Mouse (Mus musculus) bone marrow, adult 2 months (tissue): ENCODE results near the gene Fndc10. TPM values are rescaled to one million over a fixed set of nuclear protein-coding genes. Genes with fewer than 3 reads are reported as not detected.

Experiments
- H3K27ac ChIP-seq: fragments of 200-500 bp; 2 replicates; pipeline ENCODE4 v1.5.1; 2012; ENCODE audit warnings: low read depth, mild to moderate bottlenecking, control low read depth, inconsistent platforms, low read length; ENCODE audit not compliant: control insufficient read depth, poor library complexity, insufficient read depth
- H3K4me1 ChIP-seq: fragments of 200-500 bp; 2 replicates; pipeline ENCODE4 v1.6.1; 2011; ENCODE audit warnings: low read length; ENCODE audit not compliant: control insufficient read depth, insufficient read depth
- H3K4me3 ChIP-seq: fragments of 200-500 bp; replicated peaks from 2 replicates; pipeline ENCODE3; 2011; ENCODE audit warnings: mild to moderate bottlenecking, low read depth, low read length, control low read depth; ENCODE audit not compliant: control insufficient read depth
- CTCF ChIP-seq: fragments of 200-500 bp; IDR thresholded peaks from 2 replicates; pipeline ENCODE4 v1.5.1; 2011; ENCODE audit warnings: low read length, control low read depth; ENCODE audit not compliant: control insufficient read depth, insufficient read depth
- POLR2A ChIP-seq: fragments of 200-500 bp; IDR thresholded peaks from 2 replicates; pipeline ENCODE4 v1.6.1; 2011; ENCODE audit warnings: low read depth, mild to moderate bottlenecking, control low read depth, low read length, borderline replicate concordance; ENCODE audit not compliant: control insufficient read depth
- WGBS: fragments of 180-500 bp; shearing (Covaris S2); methylation state at CpG from one replicate; pipeline ENCODE4 v1.1.7; 2018; 5-methylcytosine and 5-hydroxymethylcytosine counted together
- polyA plus RNA-seq: library from polyadenylated mRNA; stranded (reverse); fragments of >200 nt; gene quantifications from 2 replicates; pipeline ENCODE4 v1.2.4, GENCODE M21; 2011; ENCODE audit warnings: low replicate concordance; ENCODE audit not compliant: missing spikeins, insufficient read depth, insufficient read length

Gene Fndc10
- polyA plus RNA-seq, 1 experiment = 3.0 TPM

DNA sequence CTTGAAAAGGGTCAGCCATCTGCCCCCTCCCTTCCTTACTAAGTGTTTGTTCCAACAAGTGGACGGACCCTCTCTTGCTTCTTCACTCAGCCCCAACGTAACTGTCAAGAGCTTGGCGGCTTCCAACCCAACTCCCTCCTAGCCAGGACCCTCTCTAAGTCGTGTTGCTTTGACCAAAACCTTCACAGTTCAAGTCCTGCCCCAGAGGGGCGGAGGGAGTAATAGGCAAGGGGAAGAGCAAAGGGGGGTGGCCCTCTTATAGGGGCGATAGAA lies 40.0 kb upstream of the Fndc10 start:
- TF ChIP-seq CTCF (no peak), POLR2A (no peak)
- Histone ChIP-seq H3K27ac (no peak overlapping the region), H3K4me3 (no peak overlapping the region), H3K4me1 (peaks cover 2% of the 10 kb centered on the region; the same call in 1 of the 2 replicates)
- 4% methylated on average over 6 of the region's 6 CpGs for WGBS

DNA sequence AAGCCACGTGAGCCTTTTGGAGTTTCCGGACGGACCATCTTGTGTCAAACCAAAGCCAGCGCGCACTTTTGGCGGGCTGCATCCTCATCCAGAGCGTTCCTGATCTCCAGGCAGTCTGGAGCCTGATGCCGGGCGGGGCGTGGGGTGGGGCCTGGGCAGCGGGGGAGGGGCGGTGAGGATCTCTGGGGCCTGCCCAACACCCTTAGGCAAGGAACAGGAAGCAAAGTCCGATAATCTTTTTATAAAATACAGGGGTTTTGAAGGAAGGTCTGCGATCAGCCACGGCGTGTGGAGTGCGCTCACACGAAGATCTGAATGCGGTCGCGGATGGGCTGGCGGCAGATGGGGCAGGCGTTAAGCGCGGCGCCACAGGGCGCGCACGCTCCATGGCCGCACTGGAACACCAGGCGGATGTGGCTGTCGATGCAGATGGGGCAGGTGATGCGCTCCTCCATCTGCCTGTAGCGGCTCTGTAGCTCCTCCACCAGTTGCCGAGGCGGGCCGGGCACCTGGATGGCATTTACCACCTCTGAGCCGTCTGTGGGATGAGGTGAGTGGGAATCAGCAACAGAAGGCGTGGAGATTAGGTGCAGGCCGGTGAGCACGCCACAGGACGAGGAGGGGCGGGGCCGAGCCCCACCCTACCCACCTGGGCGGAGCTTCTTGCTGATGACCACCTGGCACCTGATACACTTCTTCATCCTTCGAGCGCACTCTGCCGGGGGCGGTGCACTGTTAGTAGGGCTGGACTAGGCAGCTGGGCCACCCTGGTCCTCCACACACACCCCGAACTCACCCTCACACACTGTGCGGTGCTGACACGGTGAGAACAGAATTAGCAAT lies 39.5 kb upstream of the Fndc10 start:
- Histone ChIP-seq H3K4me1 (peaks cover 2% of the 10 kb centered on the region; the same call in 1 of the 2 replicates), H3K27ac (no peak overlapping the region), H3K4me3 (peak overlapping the region; percentile 41)
- 6% methylated on average over 52 of the region's 52 CpGs for WGBS
- no peak for TF ChIP-seq CTCF
- 0 out of 2 replicates have a peak, but pooled peaks have one; percentile 11 for TF ChIP-seq POLR2A

DNA sequence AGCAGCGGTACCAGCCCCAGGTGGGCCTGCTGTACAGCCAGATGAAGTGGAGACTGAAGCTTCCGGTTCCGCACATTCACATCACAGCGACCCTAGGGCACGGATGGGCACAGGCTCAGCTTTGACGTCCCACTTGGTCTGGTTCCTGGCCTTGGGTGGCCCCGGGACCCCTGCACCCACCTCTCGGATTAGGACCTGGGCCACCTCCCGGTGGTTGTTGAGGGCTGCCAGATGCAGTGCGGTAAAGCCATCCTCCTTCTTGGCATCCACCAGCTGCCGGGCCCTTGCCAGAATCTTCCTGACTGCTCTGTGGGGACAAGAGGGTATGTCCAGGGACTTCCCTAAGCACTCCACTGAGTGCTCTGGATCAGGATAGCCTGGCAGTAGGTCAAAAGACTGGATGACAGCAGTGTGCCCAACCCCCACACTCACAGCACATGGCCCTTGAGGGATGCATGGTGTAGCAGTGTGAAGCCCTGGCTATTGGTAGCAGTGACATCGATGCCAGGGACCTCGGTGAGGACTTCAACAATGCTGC lies 37.9 kb upstream of the Fndc10 start:
- peaks cover 2% of the 10 kb centered on the region; the same call in 1 of the 2 replicates for H3K4me1 ChIP-seq
- TF ChIP-seq CTCF (no peak), POLR2A (no peak)
- no peak overlapping the region for H3K27ac ChIP-seq
- H3K4me3 ChIP-seq = no peak overlapping the region
- WGBS = 93% methylated on average over 13 of the region's 13 CpGs

DNA sequence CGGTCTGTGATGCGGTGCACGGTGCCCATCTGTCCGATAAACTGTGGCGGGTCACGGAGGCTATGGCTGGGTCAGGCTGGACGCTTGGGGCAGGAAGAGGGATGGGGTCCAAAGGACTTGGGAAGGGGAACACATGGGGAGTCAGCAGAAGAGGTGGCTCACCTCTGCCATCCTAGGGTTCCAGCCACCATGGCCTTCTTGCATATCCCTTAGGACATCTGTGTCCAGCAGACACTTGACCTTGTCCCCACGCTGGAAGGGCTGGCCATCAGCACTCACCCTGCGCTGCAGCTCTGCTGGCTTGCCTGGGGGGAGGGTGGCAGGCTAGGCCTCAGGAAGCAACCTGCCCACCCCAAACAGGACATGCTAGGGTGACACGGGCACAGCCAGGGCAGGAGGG lies 35.2 kb upstream of the Fndc10 start:
- Histone ChIP-seq H3K4me3 (no peak overlapping the region), H3K27ac (no peak overlapping the region), H3K4me1 (no peaks in the 10 kb centered on the region)
- no peak for TF ChIP-seq CTCF
- no peak for TF ChIP-seq POLR2A
- whole genome bisulfite sequencing = 91% methylated on average over 10 of the region's 10 CpGs

DNA sequence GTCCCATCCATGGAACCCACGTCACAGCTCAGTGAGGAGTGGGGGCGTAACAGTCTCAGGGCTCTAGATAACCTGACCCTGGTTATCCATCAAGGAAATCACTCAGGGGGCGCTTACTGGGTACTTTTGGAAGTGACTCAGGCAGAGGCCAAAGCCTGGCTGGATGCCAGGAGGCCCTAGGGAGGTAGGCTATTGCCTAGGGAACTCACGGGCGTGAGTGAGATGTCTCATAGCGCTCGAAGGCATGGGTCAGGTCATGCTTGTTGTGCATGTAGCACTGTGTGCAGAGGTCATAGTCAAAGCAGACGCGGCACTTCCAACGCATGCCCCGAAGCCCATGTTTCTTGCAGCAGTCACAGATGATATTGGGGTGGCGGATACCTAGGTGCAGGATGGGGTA lies 33.5 kb upstream of the Fndc10 start:
- H3K27ac ChIP-seq = no peak overlapping the region
- TF ChIP-seq POLR2A = no peak
- no peak for TF ChIP-seq CTCF
- WGBS = 89% methylated on average over 12 of the region's 12 CpGs
- no peak overlapping the region for H3K4me3 ChIP-seq
- H3K4me1 ChIP-seq = no peaks in the 10 kb centered on the region

DNA sequence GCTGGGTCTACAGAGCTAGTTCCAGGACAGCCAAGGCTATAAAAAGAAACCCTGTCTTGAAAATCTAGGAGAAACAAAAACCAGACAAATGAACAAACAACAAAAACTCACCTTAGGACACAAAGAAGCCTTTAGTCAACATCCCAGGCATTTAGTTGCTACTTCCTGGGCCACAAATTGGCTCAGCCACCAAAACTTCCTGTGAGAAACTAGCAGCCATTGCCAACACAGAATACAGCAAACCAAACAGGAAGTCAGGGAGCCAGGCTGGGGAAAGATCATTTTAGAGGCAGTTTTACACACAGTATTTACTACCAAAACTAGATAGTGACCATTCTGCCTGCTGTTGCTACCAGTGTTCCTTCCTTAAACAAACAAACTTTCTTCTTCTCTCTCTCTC lies 27.2 kb upstream of the Fndc10 start:
- TF ChIP-seq POLR2A (no peak), CTCF (no peak)
- Histone ChIP-seq H3K27ac (no peak overlapping the region; the same call in 1 of the 2 replicates), H3K4me3 (no peak overlapping the region), H3K4me1 (no peaks in the 10 kb centered on the region; the same call in 1 of the 2 replicates)

DNA sequence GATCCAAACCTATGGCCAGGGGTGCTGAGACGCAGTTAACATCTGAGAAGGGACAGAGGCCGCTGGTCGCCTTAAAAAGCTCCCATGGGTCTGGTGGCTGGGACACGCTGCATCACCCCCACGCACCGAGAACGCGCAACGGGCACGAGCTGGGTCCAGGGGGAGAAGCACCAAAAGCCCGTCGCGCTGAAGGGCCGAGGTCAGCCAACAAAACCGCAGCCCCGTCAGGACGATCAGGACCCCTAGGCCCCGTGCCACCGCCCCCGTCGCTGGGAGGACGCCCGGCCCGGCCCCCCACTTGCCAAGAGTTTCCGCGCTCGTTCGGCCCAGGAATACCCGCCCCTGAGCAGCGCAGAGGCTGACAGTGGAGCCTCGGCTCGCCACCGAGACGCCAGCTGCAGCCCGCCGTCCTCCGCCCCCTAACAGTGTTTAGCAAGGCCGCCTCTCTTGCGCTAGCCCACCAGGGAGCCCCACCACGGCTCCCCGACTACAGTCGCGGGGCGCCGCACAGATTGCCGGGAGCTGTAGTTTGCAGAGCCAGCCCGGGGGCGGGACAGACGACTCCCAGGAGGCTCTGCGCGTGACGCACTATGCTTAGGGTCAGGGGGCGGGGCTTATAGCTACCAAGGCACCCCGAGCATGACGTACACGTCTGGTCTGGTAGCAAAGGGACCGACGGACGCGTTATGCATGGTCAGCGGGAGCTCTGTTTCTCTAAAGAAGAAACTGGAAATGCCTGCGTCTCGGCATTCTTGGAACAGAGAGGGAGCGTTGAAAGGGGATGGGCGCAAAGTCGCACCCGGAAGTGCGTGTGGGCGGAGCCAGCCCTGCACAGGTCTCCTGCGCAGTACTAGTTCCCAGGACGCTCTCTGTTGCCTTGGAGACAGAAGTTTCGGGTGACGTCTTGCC lies 25.2 kb upstream of the Fndc10 start, which contains the start of gene Mib2:
TSS of gene Mib2 (minus strand) at position 510 of the 909 bp plus-strand sequence.
- H3K4me3 ChIP-seq = peak within 1 kb of the TSS; percentile 81
- H3K27ac ChIP-seq = peak within 1 kb of the TSS; percentile 58
- no peaks in the 10 kb centered on the region; the same call in 1 of the 2 replicates for H3K4me1 ChIP-seq
- TF ChIP-seq CTCF (no peak), POLR2A (peak; percentile 23; the same call in 1 of the 2 replicates)
- WGBS = under 1% methylated on average over 73 of the region's 73 CpGs
